Mouse (Mus musculus) hindbrain, embryonic 10.5 days (tissue): ENCODE data around the gene 9330182O14Rik. TPM values are rescaled to one million over a fixed set of nuclear protein-coding genes. Genes with fewer than 3 reads are reported as not detected.

Experiments
- DNase-seq: peaks from one replicate; pipeline ENCODE4 v3.0.0-alpha.2; 2017; ENCODE audit warnings: low spot score
- H3K27ac ChIP-seq: fragments of 300-500 bp; sonication (generic); 2 replicates; pipeline ENCODE4 v1.5.1; 2016; ENCODE audit warnings: mild to moderate bottlenecking, moderate library complexity
- H3K27me3 ChIP-seq: fragments of 300-500 bp; sonication (generic); 2 replicates; pipeline ENCODE4 v1.6.1; 2016; ENCODE audit warnings: mild to moderate bottlenecking; ENCODE audit not compliant: poor library complexity, insufficient read depth, severe bottlenecking
- H3K36me3 ChIP-seq: fragments of 300-500 bp; sonication (generic); 2 replicates; pipeline ENCODE4 v1.6.1; 2016; ENCODE audit warnings: mild to moderate bottlenecking, moderate library complexity
- H3K4me1 ChIP-seq: fragments of 300-500 bp; sonication (generic); replicated peaks from 2 replicates; pipeline ENCODE4 v1.6.1; 2016; ENCODE audit warnings: mild to moderate bottlenecking
- H3K4me3 ChIP-seq: fragments of 300-500 bp; sonication (generic); 2 replicates; pipeline ENCODE4 v1.5.1; 2016; ENCODE audit warnings: mild to moderate bottlenecking, moderate library complexity
- H3K9me3 ChIP-seq: fragments of 300-500 bp; sonication (generic); 2 replicates; pipeline ENCODE4 v1.6.1; 2016; ENCODE audit warnings: mild to moderate bottlenecking, moderate library complexity
- WGBS: fragments of 180-500 bp; shearing (Covaris S2); methylation state at CpG from one replicate; pipeline ENCODE4 v1.1.7; 2016; 5-methylcytosine and 5-hydroxymethylcytosine counted together
- polyA plus RNA-seq: library from polyadenylated mRNA; unstranded; fragments of >200 nt; fragmentation: Nextera tagmentation; extraction: Ambion mirVana; gene quantifications from 2 replicates; pipeline ENCODE4 v1.2.1, GENCODE M21; 2016

Gene 9330182O14Rik
- not detected in 2 replicates for polyA plus RNA-seq

DNA sequence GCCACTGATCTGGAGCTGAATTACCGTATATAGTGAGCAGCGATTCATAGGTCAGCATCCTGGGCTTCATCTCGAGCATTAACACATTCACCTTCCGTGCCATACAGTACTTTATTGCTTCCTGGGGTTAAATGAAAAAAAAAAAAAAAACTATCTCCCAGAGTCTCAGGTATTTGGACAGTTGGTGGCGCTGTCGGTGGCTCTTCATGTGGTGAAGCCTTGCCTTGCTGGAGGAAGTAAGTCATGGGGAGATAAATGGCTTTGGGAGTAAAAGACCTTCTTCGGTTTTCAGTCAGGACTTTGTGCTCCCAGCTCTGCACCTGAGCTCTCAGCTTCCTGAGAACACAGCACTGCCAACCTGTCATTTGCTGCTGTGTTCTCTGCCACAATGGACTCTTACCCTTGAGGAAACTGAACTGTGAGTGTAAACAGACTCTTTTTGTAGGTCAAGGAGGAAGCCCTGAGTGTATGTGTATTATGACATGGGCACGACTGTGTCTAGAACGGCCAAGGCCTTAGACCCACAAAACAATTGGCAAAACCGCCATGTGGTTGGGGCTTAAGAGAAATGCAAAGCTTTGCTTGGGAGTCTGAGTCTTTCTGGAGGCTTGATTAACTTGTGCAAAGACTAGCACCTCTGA lies at the start of gene 9330182O14Rik:
Gene 9330182O14Rik (plus strand): TSS at position 214 of the 641 bp plus-strand sequence.
- no peaks in the 10 kb centered on the region for H3K4me1 ChIP-seq
- no peak within 1 kb of the TSS for H3K4me3 ChIP-seq
- no peak for DNase-seq
- 62% methylated on average over 10 of the region's 10 CpGs for WGBS
- H3K27ac ChIP-seq, result no peak within 1 kb of the TSS
- H3K27me3 ChIP-seq, result no peaks in the 10 kb centered on the region
- no peaks in the 10 kb centered on the region for H3K9me3 ChIP-seq
- H3K36me3 ChIP-seq, result no peaks in the 10 kb centered on the region

DNA sequence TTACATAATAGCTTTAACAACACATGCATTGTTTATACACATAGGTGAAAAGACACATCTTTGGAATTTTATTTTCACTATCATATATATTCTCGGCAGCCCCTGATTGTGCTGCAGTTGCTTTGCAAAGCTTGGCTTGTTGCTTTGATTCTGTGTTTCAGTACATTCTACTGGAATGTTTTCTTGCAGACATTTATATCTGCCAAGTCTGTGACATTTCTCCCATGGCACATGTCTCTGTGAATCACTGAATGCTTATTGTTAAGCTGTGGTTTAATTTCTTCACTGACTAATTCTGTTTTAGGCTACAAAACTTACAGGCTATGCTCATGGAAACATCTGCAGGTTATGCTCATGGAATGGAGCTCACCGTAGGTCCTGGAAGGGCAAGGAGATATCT lies 30.9 kb upstream of the 9330182O14Rik start:
- no peak overlapping the region for H3K27ac ChIP-seq
- no peaks in the 10 kb centered on the region for H3K36me3 ChIP-seq
- no peak overlapping the region for H3K4me3 ChIP-seq
- H3K27me3 ChIP-seq, result no peaks in the 10 kb centered on the region
- DNase-seq, result no peak
- no peaks in the 10 kb centered on the region for H3K4me1 ChIP-seq
- WGBS, result 94% methylated on average over 2 of the region's 2 CpGs
- no peaks in the 10 kb centered on the region for H3K9me3 ChIP-seq

DNA sequence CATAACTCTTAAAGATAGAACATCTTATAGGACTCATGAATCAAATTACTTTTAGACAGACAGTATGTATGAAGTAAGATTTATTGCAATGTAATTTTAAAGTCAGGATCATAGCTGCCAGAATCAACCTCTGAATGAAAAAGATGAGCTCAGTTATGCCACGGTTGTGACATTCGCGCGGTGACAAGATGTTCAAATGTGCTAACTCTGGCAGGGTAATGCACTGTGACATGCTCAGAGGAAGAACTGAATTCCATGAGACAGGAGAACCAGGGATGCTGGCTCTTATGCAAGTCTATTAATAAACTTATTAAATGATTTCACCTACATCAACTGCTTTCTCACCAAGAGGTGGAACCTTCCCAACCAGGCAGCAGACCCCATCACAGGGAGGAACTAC lies 28.5 kb upstream of the 9330182O14Rik start:
- no peak for DNase-seq
- 96% methylated on average over 4 of the region's 4 CpGs for WGBS

DNA sequence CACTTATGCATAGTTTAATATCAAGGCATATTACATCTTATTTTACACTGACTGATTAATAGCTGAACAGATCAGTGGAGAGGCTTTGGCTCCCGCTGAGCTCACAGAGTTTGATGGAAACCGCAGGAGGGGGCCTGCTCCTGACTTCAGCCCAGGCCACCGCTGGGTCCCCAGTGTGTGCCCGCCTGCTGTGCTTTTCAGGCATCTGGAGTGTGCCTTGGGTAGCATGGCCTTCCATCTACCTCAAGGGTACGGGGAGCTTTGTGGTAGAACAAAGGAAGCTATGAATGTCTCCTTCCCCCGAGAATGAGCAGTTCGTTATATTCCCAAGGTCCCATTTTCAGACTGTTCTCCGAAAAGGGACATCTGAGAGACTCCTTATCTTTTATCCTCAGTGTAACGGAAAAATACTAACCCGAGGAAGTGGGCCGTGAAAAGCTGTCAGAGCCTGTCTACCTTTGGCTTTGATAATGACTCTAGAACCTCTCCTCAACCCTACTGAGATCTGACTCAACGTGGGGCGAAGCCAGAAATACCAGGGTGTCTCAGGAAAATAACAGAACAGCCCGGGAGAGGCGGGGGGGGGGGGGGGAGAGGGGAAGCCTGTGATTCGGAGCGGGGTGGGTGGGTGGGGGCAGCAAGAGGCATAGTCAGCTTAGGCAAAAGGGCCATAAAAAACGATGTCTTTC lies 20.1 kb upstream of the 9330182O14Rik start:
- H3K36me3 ChIP-seq, result no peaks in the 10 kb centered on the region
- H3K27me3 ChIP-seq, result no peaks in the 10 kb centered on the region
- peak overlapping the region; percentile 45 for H3K27ac ChIP-seq
- peak overlapping the region; percentile 30 for H3K4me3 ChIP-seq
- H3K9me3 ChIP-seq, result no peaks in the 10 kb centered on the region
- peaks cover 15% of the 10 kb centered on the region for H3K4me1 ChIP-seq
- 28% methylated on average over 18 of the region's 18 CpGs for WGBS
- DNase-seq, result no peak

More for the DNA sequence above, 28.5 kb upstream of the 9330182O14Rik start:
- H3K4me3 ChIP-seq, result no peak overlapping the region
- H3K27ac ChIP-seq, result no peak overlapping the region
- H3K36me3 ChIP-seq, result no peaks in the 10 kb centered on the region
- no peaks in the 10 kb centered on the region for H3K4me1 ChIP-seq
- H3K9me3 ChIP-seq, result no peaks in the 10 kb centered on the region
- no peaks in the 10 kb centered on the region for H3K27me3 ChIP-seq

DNA sequence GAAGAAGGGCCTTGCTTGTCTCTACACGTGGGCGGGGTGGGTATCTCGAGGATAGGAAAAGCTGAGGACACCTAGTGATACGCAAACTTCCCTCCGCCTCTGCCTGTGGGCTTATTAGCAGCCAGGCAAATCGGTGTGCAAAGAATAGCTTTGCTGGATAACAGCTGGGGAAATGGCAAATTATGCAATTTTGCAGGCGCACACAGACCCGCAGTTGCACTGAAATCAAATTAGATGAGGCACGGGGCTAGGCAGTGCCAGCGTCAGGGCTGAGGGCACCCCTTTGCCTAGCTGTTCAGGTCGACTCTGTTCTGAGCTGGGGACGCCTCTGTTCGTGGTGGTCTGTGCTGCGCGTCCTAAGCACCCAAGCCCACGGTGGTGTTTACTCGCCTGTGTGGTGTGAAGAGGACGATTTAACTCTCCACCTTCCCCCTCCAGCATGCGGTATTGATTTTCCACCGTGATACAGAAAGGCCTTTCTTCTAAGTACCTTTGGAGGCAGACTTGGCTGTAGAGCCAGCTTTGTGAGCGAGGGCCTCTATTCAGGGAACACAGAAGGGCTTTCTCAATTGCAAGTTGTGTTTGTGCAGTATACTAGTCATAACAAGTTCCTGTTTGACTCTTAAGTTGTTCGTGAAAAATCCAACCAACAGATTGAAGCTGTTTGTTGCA lies 19.4 kb upstream of the 9330182O14Rik start:
- no peaks in the 10 kb centered on the region for H3K9me3 ChIP-seq
- WGBS, result 36% methylated on average over 22 of the region's 22 CpGs
- H3K4me1 ChIP-seq, result peaks cover 15% of the 10 kb centered on the region
- no peaks in the 10 kb centered on the region for H3K36me3 ChIP-seq
- peak overlapping the region; percentile 30 for H3K4me3 ChIP-seq
- H3K27me3 ChIP-seq, result no peaks in the 10 kb centered on the region
- DNase-seq, result peak; percentile 22
- H3K27ac ChIP-seq, result peak overlapping the region; percentile 45

DNA sequence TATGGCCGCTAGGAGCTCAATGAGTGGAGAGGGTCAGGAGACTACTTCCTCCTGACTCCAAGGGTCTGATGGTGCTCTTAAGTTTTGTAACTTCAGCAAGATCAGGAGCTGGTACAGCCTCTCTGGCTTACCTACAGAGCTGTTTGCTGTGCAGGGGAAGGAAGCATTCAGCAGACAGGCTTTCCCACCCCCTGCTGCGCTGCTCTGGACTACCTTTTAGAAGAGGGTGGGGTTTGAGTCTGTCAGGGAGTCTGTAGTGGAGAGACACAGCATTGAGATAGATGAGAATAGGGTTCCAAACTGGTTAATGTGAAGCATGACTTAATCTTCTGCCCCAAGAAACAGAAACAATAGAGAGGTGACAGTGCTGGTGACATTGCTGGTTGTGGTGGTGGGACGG lies 17.8 kb upstream of the 9330182O14Rik start:
- WGBS, result 70% methylated on average over 3 of the region's 3 CpGs
- Histone ChIP-seq H3K27me3 (no peaks in the 10 kb centered on the region), H3K9me3 (no peaks in the 10 kb centered on the region), H3K27ac (no peak overlapping the region), H3K4me1 (peaks cover 15% of the 10 kb centered on the region), H3K4me3 (no peak overlapping the region), H3K36me3 (no peaks in the 10 kb centered on the region)
- no peak for DNase-seq

DNA sequence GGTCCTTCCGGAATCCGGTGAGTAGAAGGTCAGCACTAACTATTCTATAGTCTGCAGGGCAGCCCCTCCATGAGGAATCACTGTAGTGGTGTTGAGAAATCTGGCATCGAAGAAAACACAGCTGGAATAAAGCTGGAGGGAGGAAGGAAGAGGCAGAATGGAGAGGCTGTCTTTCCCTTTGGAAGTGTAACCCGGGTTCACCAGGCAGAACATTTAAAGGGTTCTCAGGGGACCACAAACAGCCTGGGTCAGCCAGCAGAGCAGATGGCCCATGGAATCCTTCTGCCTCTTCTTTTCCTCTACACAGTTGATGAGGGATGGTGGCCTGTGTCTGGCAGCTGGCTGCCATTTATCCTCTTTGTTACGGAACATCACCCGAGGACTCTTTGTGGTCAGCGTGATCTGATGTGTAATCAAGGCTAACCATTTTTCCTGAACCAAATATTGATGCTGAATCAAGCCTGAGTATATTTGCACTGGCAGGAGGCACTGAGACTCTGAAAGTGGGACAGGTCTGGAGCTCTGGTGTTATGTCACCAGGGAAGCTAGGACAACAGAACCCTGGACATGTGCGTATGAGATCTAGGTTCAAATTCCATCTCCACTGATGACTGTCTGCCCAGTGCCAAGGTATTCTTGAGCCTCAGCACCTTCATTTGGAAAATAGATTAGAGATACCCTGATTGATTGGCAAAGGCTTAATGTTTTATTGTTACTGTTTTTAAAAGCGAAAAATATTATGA lies 9.8 kb upstream of the 9330182O14Rik start:
- Histone ChIP-seq H3K27ac (no peak overlapping the region), H3K4me1 (no peaks in the 10 kb centered on the region), H3K27me3 (no peaks in the 10 kb centered on the region), H3K9me3 (no peaks in the 10 kb centered on the region), H3K36me3 (no peaks in the 10 kb centered on the region), H3K4me3 (no peak overlapping the region)
- DNase-seq, result peak; percentile 9
- 80% methylated on average over 9 of the region's 9 CpGs for WGBS

DNA sequence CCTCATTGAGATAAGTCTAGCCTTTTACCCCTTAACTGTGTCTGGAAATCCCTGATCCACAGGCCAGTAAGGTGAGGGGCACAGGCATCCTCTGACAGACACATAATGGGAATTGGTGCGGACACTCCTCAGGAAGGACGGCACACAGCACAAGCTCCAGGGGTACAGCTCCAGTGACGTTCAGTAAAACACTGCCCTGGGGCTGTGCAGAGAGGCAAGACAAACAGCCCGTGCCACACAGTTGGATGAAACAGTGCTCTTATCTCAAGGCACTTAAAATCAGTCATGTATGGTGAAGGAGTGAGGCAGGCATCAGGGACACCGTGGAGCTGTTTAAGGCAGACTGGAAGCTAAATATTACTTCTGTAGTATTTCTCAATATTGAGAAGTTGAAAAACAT lies 4.7 kb upstream of the 9330182O14Rik start:
- 63% methylated on average over 5 of the region's 5 CpGs for WGBS

DNA sequence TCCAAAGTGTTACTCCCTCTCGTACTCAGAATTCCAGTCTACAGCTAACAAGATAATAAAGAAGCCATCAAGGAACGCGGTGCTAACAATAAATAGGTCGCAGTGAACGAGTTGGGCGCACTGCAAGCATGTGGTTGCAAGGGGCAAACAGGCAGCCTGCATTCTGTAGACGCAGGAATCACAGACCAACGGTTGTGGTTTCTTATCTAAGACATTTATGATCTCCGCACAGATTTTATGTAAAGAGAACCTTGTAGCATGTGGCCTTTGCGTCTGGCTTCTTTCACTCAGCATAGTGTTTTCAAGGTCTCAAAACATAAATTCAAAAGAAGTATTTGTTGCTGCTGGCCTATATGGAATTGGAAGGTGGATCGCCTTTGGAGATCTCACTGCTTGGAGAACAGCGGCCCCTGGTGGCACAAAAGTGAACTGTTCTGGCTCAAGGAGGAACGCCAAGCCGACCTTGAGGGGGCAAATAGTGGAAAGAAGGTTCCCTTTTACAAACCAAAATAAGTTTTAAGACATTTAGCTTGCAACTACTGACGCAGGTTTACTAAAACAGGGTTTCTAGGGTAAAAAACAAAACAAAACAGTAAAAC lies 3.2 kb upstream of the 9330182O14Rik start:
- Histone ChIP-seq H3K27ac (no peak overlapping the region), H3K27me3 (no peaks in the 10 kb centered on the region), H3K4me1 (no peaks in the 10 kb centered on the region), H3K4me3 (no peak overlapping the region), H3K9me3 (no peaks in the 10 kb centered on the region), H3K36me3 (no peaks in the 10 kb centered on the region)
- peak; percentile 78 for DNase-seq
- 29% methylated on average over 15 of the region's 15 CpGs for WGBS

More for the DNA sequence above, 4.7 kb upstream of the 9330182O14Rik start:
- DNase-seq, result no peak
- Histone ChIP-seq H3K4me1 (no peaks in the 10 kb centered on the region), H3K27ac (no peak overlapping the region), H3K36me3 (no peaks in the 10 kb centered on the region), H3K9me3 (no peaks in the 10 kb centered on the region), H3K27me3 (no peaks in the 10 kb centered on the region), H3K4me3 (no peak overlapping the region)

DNA sequence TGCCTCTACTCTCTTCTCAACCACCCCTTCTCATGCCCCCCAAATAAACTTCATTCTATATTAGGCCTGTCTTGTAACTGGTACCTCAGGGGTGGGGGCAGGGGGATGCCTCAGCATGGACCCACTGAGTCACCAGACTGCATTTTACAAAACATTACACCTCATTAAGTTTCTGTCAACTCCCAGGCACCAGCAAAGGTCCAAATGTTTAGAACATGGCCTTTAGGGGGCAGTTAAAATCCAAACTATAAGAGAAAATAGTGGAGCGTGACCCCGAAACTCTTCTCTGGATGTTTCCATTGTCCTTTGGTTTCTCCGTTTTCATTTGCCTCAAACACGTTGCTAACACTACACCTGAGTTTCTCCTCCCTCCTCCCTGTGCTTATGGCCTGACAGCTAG lies 1.8 kb upstream of the 9330182O14Rik start:
- H3K27ac ChIP-seq, result no peak overlapping the region
- H3K27me3 ChIP-seq, result no peaks in the 10 kb centered on the region
- H3K36me3 ChIP-seq, result no peaks in the 10 kb centered on the region
- no peaks in the 10 kb centered on the region for H3K9me3 ChIP-seq
- H3K4me3 ChIP-seq, result no peak overlapping the region
- no peaks in the 10 kb centered on the region for H3K4me1 ChIP-seq
- DNase-seq, result no peak
- WGBS, result 78% methylated on average over 4 of the region's 4 CpGs

DNA sequence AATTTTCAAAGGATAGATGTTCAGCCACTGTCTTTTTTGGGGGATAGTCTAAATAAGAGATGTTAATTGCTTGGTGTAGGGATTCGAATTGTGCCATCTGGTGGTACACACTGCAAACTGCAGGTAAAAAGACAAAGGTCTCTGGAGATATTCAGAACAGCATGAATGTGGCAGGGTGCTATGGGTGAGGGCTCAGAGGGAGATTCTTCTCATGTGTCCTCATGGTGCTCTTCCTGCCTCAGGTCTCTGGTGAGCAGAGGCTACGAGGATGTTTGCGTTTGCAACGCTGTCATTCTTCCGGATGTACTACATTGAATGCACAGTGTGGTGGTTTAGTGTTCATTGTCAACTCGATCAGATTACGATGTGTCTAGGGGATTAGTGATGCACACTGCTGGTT lies 10.1 kb downstream of the 9330182O14Rik start:
- Histone ChIP-seq H3K9me3 (no peaks in the 10 kb centered on the region), H3K4me3 (no peak overlapping the region), H3K36me3 (no peaks in the 10 kb centered on the region), H3K4me1 (no peaks in the 10 kb centered on the region), H3K27ac (no peak overlapping the region), H3K27me3 (no peaks in the 10 kb centered on the region)
- 51% methylated on average over 7 of the region's 7 CpGs for whole genome bisulfite sequencing
- DNase-seq, result peak; percentile 20

DNA sequence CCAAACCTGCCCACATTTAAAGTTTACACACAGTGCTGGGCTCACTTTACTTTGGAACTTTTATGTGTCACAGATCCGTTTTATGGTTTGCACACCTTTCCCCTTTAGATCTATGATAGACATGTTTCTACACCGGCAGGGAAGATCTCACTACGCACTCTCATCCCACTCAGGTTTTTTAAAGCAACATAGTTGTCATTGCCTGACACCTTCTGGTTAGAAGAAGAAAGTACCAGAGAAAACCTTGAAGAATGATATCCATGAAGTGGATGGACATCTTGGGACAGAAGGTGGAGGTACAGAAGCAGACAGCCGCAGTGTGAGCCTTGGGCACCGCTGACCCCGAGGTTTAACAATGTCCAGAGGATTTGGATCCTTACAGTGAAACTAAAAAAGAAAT lies 23.5 kb downstream of the 9330182O14Rik start:
- Histone ChIP-seq H3K36me3 (no peaks in the 10 kb centered on the region), H3K4me1 (no peaks in the 10 kb centered on the region)
- DNase-seq, result no peak

More for the DNA sequence above, 23.5 kb downstream of the 9330182O14Rik start:
- Histone ChIP-seq H3K27ac (no peak overlapping the region), H3K9me3 (no peaks in the 10 kb centered on the region), H3K27me3 (no peaks in the 10 kb centered on the region), H3K4me3 (no peak overlapping the region)
- 90% methylated on average over 6 of the region's 6 CpGs for WGBS
